Mouse (Mus musculus): Measurements from ENCODE around the gene Veph1. TPM values are rescaled to one million over a fixed set of nuclear protein-coding genes. Genes with fewer than 3 reads are reported as not detected.

The Veph1 gene
- polyA plus RNA-seq, 1 experiment from 2014 or later: 11.7 TPM

- WGBS: 54% methylated on average over 6 of the region's 6 CpGs
- H3K4me3 ChIP-seq: no peak overlapping the region
- no peak overlapping the region for H3K4me2 ChIP-seq (replicated peaks)
- no peaks in the 10 kb centered on the region for H3K36me3 ChIP-seq
- no peak for ATAC-seq (replicated peaks)
- H3K27me3 ChIP-seq: no peaks in the 10 kb centered on the region
- H3K9ac ChIP-seq (replicated peaks): no peak overlapping the region
- H3K27ac ChIP-seq (replicated peaks): no peak overlapping the region
- H3K9me3 ChIP-seq: no peaks in the 10 kb centered on the region
- peaks cover 4% of the 10 kb centered on the region; the same call in 1 of the 2 replicates for H3K4me1 ChIP-seq
Measured at GRCm38 (mm10) chr3:66162612-66163011, 134.0 kb downstream of the Veph1 start.

DNA sequence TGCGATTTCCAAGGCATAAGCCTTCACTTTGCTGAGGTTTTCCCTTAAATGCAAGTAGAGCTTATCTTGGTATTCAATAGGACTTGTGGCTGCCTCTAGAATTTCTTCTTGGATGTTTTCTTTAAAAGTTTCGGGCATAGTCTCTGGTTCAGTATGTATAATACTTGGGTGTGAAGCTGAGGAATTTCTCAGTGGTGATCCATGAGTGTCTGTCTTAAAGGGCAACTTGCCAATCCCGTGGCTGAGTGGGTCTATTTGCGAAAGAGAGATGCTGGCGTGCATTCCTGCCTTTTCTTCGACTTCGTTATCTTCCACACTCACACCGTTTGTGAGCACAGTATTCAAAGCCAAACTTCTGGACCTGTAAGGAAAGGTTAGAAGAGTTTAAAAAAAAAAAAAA is 138.7 kb downstream of the Veph1 start:
- no peaks in the 10 kb centered on the region for H3K9me3 ChIP-seq
- no peaks in the 10 kb centered on the region for H3K27me3 ChIP-seq
- H3K27ac ChIP-seq (replicated peaks): no peak overlapping the region
- H3K4me1 ChIP-seq: peaks cover 4% of the 10 kb centered on the region; the same call in 1 of the 2 replicates
- ATAC-seq (replicated peaks): no peak
- H3K4me2 ChIP-seq (replicated peaks): no peak overlapping the region
- H3K36me3 ChIP-seq: no peaks in the 10 kb centered on the region
- 49% methylated on average over 8 of the region's 8 CpGs for WGBS
- no peak overlapping the region for H3K4me3 ChIP-seq
- H3K9ac ChIP-seq (replicated peaks): no peak overlapping the region

DNA sequence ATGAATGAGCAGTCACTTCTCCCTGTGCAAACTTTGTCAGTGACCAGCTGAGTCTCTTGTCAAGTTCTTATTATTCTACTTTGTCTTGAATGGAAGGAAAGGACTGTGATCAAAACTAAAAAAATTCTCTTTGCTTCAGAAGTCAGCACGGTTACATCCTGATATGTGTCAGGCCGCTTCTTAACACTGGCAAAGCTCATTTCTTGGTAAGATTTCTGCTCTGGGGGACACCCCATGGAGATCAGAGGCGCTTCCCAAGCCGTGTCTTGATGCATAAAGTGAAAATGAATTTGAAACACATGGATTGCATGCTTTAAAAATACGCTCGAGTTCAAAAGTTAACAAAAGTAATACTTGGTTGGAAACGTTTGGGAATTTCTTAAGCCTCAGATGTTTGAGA is 159.0 kb downstream of the Veph1 start:
- Histone ChIP-seq H3K9ac (replicated peaks) (no peak overlapping the region), H3K4me2 (replicated peaks) (no peak overlapping the region), H3K4me1 (no peaks in the 10 kb centered on the region), H3K27me3 (no peaks in the 10 kb centered on the region), H3K27ac (replicated peaks) (no peak overlapping the region), H3K36me3 (no peaks in the 10 kb centered on the region), H3K9me3 (no peaks in the 10 kb centered on the region), H3K4me3 (no peak overlapping the region)
- 76% methylated on average over 7 of the region's 7 CpGs for WGBS
- no peak for ATAC-seq (replicated peaks)

DNA sequence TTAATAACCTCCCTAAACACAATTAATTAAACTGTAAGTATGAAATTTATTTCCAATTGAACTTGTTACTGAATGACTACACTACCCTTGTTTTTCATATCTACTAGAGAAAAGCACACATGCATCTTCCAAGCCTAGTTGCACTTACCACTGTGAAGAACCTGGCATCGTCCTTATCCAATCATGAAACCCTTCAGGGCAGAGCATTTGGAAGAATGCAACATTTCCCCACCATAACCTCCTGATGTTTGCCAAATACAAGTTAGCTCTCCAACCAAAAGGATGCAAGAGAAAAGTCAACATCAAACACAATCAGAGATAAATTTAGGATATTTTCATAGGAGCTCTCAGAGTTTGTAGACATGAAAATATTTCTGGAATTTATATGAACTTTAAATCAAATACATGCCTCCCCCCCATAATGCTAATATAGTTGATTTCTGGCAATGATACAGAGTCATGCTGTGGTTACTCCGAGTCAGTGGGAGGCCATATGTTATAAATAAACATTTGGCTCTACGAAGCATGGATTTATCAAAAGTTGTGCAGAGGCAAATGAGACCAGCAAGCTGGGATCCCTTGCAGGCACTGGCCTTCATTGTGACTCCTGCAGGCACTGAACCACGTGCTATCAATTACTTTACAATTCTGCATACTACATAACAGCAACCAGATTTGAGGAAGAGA is 165.2 kb downstream of the Veph1 start:
- Histone ChIP-seq H3K4me2 (replicated peaks) (no peak overlapping the region), H3K4me3 (no peak overlapping the region), H3K9me3 (no peaks in the 10 kb centered on the region), H3K4me1 (no peaks in the 10 kb centered on the region), H3K9ac (replicated peaks) (no peak overlapping the region), H3K27ac (replicated peaks) (no peak overlapping the region), H3K27me3 (no peaks in the 10 kb centered on the region), H3K36me3 (no peaks in the 10 kb centered on the region)
- 68% methylated on average over 4 of the region's 4 CpGs for WGBS
- no peak for ATAC-seq (replicated peaks)

DNA sequence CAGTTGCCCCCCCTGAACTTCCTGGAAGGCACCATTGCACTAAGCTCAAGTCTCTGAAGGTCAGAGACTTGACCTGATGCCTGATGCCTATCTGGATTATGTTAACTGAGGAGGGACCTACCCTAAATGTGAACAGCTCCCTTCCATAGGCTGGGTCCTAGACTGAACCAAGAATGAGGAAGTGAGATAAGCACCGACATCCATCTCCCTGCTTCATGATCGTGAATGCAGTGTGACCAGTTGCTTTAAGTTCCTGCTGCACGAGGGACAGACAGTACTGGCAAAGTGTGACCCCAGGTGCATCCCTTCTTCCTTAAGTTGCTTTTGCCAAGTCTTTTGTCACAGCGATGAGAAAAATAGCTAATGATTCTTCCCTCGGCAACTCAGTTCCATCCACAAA is 166.9 kb downstream of the Veph1 start:
- Histone ChIP-seq H3K36me3 (no peaks in the 10 kb centered on the region), H3K4me2 (replicated peaks) (no peak overlapping the region), H3K9me3 (no peaks in the 10 kb centered on the region), H3K4me1 (no peaks in the 10 kb centered on the region), H3K27me3 (no peaks in the 10 kb centered on the region), H3K27ac (replicated peaks) (no peak overlapping the region), H3K4me3 (no peak overlapping the region), H3K9ac (replicated peaks) (no peak overlapping the region)
- 84% methylated on average over 5 of the region's 5 CpGs for WGBS
- ATAC-seq (replicated peaks): no peak

DNA sequence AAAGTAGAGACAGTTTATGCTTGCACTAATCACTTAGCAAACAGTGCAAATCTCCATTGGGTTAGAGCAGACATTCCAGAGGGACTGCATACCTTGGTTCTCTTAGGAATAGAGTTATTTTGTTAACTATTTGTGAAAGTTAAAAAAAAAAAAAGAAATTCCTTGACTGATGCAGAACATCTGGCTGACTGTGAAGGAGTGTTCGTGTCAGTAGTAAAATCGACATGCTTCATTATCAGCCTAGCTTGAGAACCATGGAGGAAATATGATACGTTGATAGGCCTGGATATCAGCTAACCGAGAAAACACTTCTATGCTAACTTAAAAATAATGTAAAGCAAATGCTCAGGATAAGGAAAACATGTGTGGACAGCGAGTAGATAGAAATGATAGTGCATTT is 191.1 kb downstream of the Veph1 start:
- Histone ChIP-seq H3K27ac (replicated peaks) (no peak overlapping the region), H3K9me3 (no peaks in the 10 kb centered on the region), H3K36me3 (no peaks in the 10 kb centered on the region), H3K4me3 (no peak overlapping the region), H3K27me3 (no peaks in the 10 kb centered on the region), H3K9ac (replicated peaks) (no peak overlapping the region), H3K4me2 (replicated peaks) (no peak overlapping the region), H3K4me1 (peaks cover 8% of the 10 kb centered on the region; the same call in 1 of the 2 replicates)
- no peak for ATAC-seq (replicated peaks)
- 86% methylated on average over 5 of the region's 5 CpGs for WGBS

DNA sequence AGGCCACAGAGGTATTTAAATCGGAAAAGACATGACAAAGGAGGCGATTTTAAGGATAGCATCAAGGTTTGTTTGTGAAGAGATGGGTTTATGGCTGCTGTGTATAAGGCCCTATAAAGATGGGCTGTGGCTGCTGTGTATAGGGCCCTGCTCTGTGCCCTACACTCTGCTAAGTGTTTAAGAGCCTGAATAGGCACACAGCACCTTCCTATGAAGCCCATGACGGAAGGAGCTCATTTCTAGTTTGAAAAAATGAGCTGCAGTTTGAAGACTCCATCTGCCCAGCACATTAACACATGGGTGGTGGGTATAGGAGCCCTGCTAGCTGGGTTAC is 194.1 kb downstream of the Veph1 start:
- 32% methylated on average over 3 of the region's 3 CpGs for WGBS
- no peak overlapping the region for H3K9ac ChIP-seq (replicated peaks)

GRCm38 (mm10) chr3:66101809-66102598 is 194.6 kb downstream of the Veph1 start:
- no peak overlapping the region for H3K4me3 ChIP-seq
- WGBS: 14% methylated on average over 11 of the region's 11 CpGs
- H3K27ac ChIP-seq (replicated peaks): peak overlapping the region; percentile 81
- H3K4me2 ChIP-seq (replicated peaks): no peak overlapping the region
- H3K27me3 ChIP-seq: no peaks in the 10 kb centered on the region
- ATAC-seq (replicated peaks): peak; percentile 96
- no peak overlapping the region for H3K9ac ChIP-seq (replicated peaks)
- no peaks in the 10 kb centered on the region for H3K36me3 ChIP-seq
- H3K4me1 ChIP-seq: peaks cover 8% of the 10 kb centered on the region; the same call in 1 of the 2 replicates
- H3K9me3 ChIP-seq: no peaks in the 10 kb centered on the region

More for the DNA sequence above, 194.1 kb downstream of the Veph1 start:
- H3K27me3 ChIP-seq: no peaks in the 10 kb centered on the region
- H3K4me1 ChIP-seq: peaks cover 8% of the 10 kb centered on the region; the same call in 1 of the 2 replicates
- ATAC-seq (replicated peaks): peak; percentile 51
- H3K4me3 ChIP-seq: no peak overlapping the region
- peak overlapping the region; percentile 81 for H3K27ac ChIP-seq (replicated peaks)
- no peaks in the 10 kb centered on the region for H3K36me3 ChIP-seq
- no peaks in the 10 kb centered on the region for H3K9me3 ChIP-seq
- no peak overlapping the region for H3K4me2 ChIP-seq (replicated peaks)

- no peaks in the 10 kb centered on the region for H3K36me3 ChIP-seq
- no peaks in the 10 kb centered on the region for H3K27me3 ChIP-seq
- no peak overlapping the region for H3K9ac ChIP-seq (replicated peaks)
- WGBS: 74% methylated on average over 2 of the region's 2 CpGs
- H3K4me2 ChIP-seq (replicated peaks): no peak overlapping the region
- H3K4me3 ChIP-seq: no peak overlapping the region
- peaks cover 8% of the 10 kb centered on the region; the same call in 1 of the 2 replicates for H3K4me1 ChIP-seq
- H3K9me3 ChIP-seq: no peaks in the 10 kb centered on the region
- H3K27ac ChIP-seq (replicated peaks): peak overlapping the region; percentile 81
- ATAC-seq (replicated peaks): no peak
Measured at GRCm38 (mm10) chr3:66101074-66101473, 195.6 kb downstream of the Veph1 start.

- 85% methylated on average over 2 of the region's 2 CpGs for WGBS
Measured at GRCm38 (mm10) chr3:66091746-66092145, 204.9 kb downstream of the Veph1 start.

DNA sequence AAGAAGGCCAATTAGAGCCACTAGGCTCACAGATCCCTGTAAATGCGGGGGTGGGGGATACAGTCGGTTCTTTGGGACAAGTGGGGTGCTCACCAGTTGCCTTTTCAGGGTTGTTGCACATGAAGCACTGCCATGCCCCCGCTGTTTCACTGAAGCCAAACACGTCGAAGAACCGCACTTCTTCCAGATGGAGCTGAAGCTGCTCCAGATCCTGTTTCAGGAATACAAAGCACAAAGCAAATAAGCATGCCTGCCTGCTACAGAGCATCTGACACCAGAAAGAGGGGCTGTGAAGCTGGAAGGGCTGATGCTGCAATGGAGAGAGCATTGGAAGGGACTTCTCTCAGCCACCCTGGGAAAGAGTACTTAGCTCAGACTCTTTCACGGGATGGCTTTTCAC is 209.0 kb downstream of the Veph1 start:
- WGBS: 74% methylated on average over 7 of the region's 7 CpGs
- Histone ChIP-seq H3K4me3 (no peak overlapping the region), H3K4me1 (peaks cover 9% of the 10 kb centered on the region), H3K9me3 (no peaks in the 10 kb centered on the region), H3K27ac (replicated peaks) (no peak overlapping the region), H3K36me3 (no peaks in the 10 kb centered on the region), H3K9ac (replicated peaks) (no peak overlapping the region), H3K27me3 (no peaks in the 10 kb centered on the region), H3K4me2 (replicated peaks) (no peak overlapping the region)
- no peak for ATAC-seq (replicated peaks)

More at GRCm38 (mm10) chr3:66091746-66092145, 204.9 kb downstream of the Veph1 start:
- no peak overlapping the region for H3K4me2 ChIP-seq (replicated peaks)
- ATAC-seq (replicated peaks): no peak
- no peaks in the 10 kb centered on the region for H3K36me3 ChIP-seq
- no peaks in the 10 kb centered on the region for H3K27me3 ChIP-seq
- no peak overlapping the region for H3K4me3 ChIP-seq
- no peak overlapping the region for H3K9ac ChIP-seq (replicated peaks)
- H3K4me1 ChIP-seq: no peaks in the 10 kb centered on the region
- no peaks in the 10 kb centered on the region for H3K9me3 ChIP-seq
- no peak overlapping the region for H3K27ac ChIP-seq (replicated peaks)

GRCm38 (mm10) chr3:66083856-66084255 is 212.8 kb downstream of the Veph1 start:
- H3K27me3 ChIP-seq: no peaks in the 10 kb centered on the region
- peak overlapping the region; percentile 72 for H3K27ac ChIP-seq (replicated peaks)
- H3K4me1 ChIP-seq: peaks cover 15% of the 10 kb centered on the region
- ATAC-seq (replicated peaks): peak; percentile 73
- no peak overlapping the region for H3K4me3 ChIP-seq
- H3K9ac ChIP-seq (replicated peaks): no peak overlapping the region
- H3K36me3 ChIP-seq: no peaks in the 10 kb centered on the region
- no peaks in the 10 kb centered on the region for H3K9me3 ChIP-seq
- no peak overlapping the region for H3K4me2 ChIP-seq (replicated peaks)
- WGBS: 37% methylated on average over 3 of the region's 3 CpGs

Data from forebrain, embryonic 15.5 days (tissue).